Mouse (Mus musculus) midbrain, postnatal 0 days (tissue): Measurements from ENCODE around the gene Epm2aip1. TPM values are rescaled to one million over a fixed set of nuclear protein-coding genes. Genes with fewer than 3 reads are reported as not detected.
A peak's percentile ranks its signal among the peaks of the same experiment; 100 is the strongest.

Experiments used
- ATAC-seq: fragments of 200-750 bp; cut with Nextera tagmentation; 2 replicates; pipeline ENCODE4 v1.8.0; 2017; ENCODE audit warnings: moderate number of reproducible peaks, mild to moderate bottlenecking, moderate TSS enrichment, moderate library complexity; ENCODE audit not compliant: low FRiP score
- DNase-seq: peaks from one replicate; pipeline ENCODE4 v3.0.0-alpha.2; 2015; ENCODE audit warnings: low spot score
- H3K27ac ChIP-seq: fragments of 300-500 bp; sonication (generic); 2 replicates; pipeline ENCODE4 v1.5.1; 2014; ENCODE audit warnings: low read depth, mild to moderate bottlenecking, low read length, mixed read lengths
- H3K27me3 ChIP-seq: fragments of 300-500 bp; sonication (generic); 2 replicates; pipeline ENCODE4 v1.6.1; 2014; ENCODE audit warnings: low read length, control low read depth, mixed read lengths; ENCODE audit not compliant: insufficient read depth
- H3K36me3 ChIP-seq: fragments of 300-500 bp; sonication (generic); 2 replicates; pipeline ENCODE4 v1.6.1; 2014; ENCODE audit warnings: low read length, control low read depth, mixed read lengths; ENCODE audit not compliant: insufficient read depth
- H3K4me1 ChIP-seq: fragments of 300-500 bp; sonication (generic); 2 replicates; pipeline ENCODE4 v1.6.1; 2014; ENCODE audit warnings: mild to moderate bottlenecking, control low read depth, antibody characterized with exemption, low read length, mixed read lengths; ENCODE audit not compliant: insufficient read depth
- H3K4me2 ChIP-seq: fragments of 300-500 bp; sonication (generic); 2 replicates; pipeline ENCODE4 v1.6.1; 2014; ENCODE audit warnings: low read depth, mild to moderate bottlenecking, low read length, mixed read lengths; ENCODE audit not compliant: poor library complexity, severe bottlenecking
- H3K4me3 ChIP-seq: fragments of 300-500 bp; sonication (generic); 2 replicates; pipeline ENCODE4 v1.5.1; 2014; ENCODE audit warnings: low read depth, mild to moderate bottlenecking, low read length, moderate library complexity
- H3K9ac ChIP-seq: fragments of 300-500 bp; sonication (generic); replicated peaks from 2 replicates; pipeline ENCODE4 v1.6.1; 2014; ENCODE audit warnings: mild to moderate bottlenecking, low read length, moderate library complexity, mixed read lengths; ENCODE audit not compliant: poor library complexity, severe bottlenecking
- H3K9me3 ChIP-seq: fragments of 300-500 bp; sonication (generic); 2 replicates; pipeline ENCODE4 v1.6.1; 2016; ENCODE audit warnings: low read length, control low read depth
- CTCF ChIP-seq: IDR thresholded peaks from 2 replicates; pipeline ENCODE4 v1.5.1; 2016; ENCODE audit warnings: antibody characterized with exemption, mild to moderate bottlenecking
- WGBS: fragments of 180-500 bp; shearing (Covaris S2); extraction: QIAGEN DNeasy Blood & Tissue Kit; methylation state at CpG from one replicate; pipeline ENCODE4 v1.1.7; 2014; 5-methylcytosine and 5-hydroxymethylcytosine counted together
- polyA plus RNA-seq: library from polyadenylated mRNA; unstranded; fragments of >200 nt; fragmentation: Nextera tagmentation; extraction: Ambion mirVana; gene quantifications from 2 replicates; pipeline ENCODE4 v1.2.1, GENCODE M21; 2015
- total RNA-seq: library from RNA; depleted of rRNA; stranded (reverse); fragments of >200 nt; gene quantifications from 2 replicates; pipeline ENCODE4 v1.2.3, GENCODE M21; 2014

Epm2aip1 gene
- total and polyA plus RNA-seq, 2 experiments from 2014 or later, result 46.6 to 95.1 TPM

- Histone ChIP-seq H3K36me3 (peaks cover 20% of the 10 kb centered on the region), H3K4me1 (no peaks in the 10 kb centered on the region), H3K27me3 (no peaks in the 10 kb centered on the region), H3K9me3 (no peaks in the 10 kb centered on the region), H3K4me2 (no peak overlapping the region), H3K27ac (no peak overlapping the region), H3K9ac (no peak overlapping the region), H3K4me3 (no peak overlapping the region)
- no peak for DNase-seq
- TF ChIP-seq CTCF, result no peak
- 89% methylated on average over 6 of the region's 6 CpGs for WGBS
- ATAC-seq, result no peak
These were observed 28.3 kb upstream of the Epm2aip1 start for GRCm38 (mm10) chr9:111243384-111243783.

DNA sequence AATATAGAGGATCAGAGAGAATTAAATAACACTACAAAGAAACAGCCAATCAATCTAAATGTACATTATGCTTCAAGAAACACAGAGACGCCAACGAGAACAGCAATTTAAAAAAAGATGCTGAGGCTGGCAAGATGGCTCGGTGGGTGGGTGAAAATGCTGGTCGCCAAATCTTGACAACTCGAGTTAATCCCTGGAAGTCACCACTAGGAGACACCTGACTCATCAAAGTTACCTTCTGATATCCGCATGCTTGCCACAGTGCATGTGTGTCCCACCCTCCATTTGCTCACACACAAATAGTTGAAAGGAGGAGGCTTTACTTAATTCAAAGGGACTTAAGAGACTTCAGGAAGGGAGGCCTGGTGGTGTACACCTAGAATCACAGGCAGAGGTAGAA is 26.2 kb upstream of the Epm2aip1 start:
- peak; percentile 5; the same call in 1 of the 2 replicates for TF ChIP-seq CTCF
- ATAC-seq (no peak), DNase-seq (peak; percentile 5)
- 72% methylated on average over 6 of the region's 6 CpGs for WGBS
- H3K27me3 ChIP-seq, result no peaks in the 10 kb centered on the region
- no peak overlapping the region for H3K27ac ChIP-seq
- no peak overlapping the region for H3K4me2 ChIP-seq
- H3K9me3 ChIP-seq, result no peaks in the 10 kb centered on the region
- H3K9ac ChIP-seq, result no peak overlapping the region
- peaks cover 32% of the 10 kb centered on the region for H3K36me3 ChIP-seq
- no peaks in the 10 kb centered on the region for H3K4me1 ChIP-seq
- no peak overlapping the region for H3K4me3 ChIP-seq

DNA sequence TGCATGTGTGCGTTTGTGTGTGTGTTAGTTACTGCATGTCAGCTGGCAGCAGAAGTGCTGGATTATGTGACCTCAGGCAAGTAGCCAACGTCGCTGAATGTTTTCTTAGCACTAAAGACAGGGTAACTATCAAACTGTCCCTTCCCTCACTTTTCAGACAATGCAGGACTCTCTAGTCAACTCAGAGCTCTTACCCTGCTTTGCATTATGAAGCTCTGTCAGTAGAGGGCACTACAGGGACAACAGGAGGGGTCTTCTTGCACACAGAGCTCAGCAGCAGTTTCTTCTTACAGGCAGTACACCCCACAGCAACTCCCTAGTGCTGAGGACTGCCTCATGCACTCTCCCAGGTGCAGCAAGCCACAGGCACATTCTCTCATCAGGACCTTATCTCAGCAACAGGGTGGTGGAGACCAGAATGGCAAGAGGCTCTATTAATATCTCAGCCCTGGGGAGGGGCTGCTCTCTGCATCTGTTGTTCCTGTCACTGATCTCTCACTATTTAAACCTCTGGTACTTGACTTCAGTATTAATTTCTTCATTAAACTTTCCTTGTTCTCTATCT is 24.0 kb upstream of the Epm2aip1 start:
- no peak for ATAC-seq
- peak; percentile 3 for DNase-seq

GRCm38 (mm10) chr9:111252161-111252869 is 19.4 kb upstream of the Epm2aip1 start:
- H3K4me1 ChIP-seq, result no peaks in the 10 kb centered on the region
- no peak for ATAC-seq
- no peak overlapping the region for H3K27ac ChIP-seq
- 73% methylated on average over 7 of the region's 7 CpGs for WGBS
- no peak overlapping the region for H3K4me2 ChIP-seq
- no peaks in the 10 kb centered on the region for H3K27me3 ChIP-seq
- no peak overlapping the region for H3K9ac ChIP-seq
- peak; percentile 42 for DNase-seq
- peak; percentile 59 for TF ChIP-seq CTCF
- no peaks in the 10 kb centered on the region for H3K9me3 ChIP-seq
- H3K4me3 ChIP-seq, result no peak overlapping the region
- peaks cover 32% of the 10 kb centered on the region for H3K36me3 ChIP-seq

More for the DNA sequence above, 24.0 kb upstream of the Epm2aip1 start:
- peak; percentile 45 for TF ChIP-seq CTCF
- H3K36me3 ChIP-seq, result peaks cover 33% of the 10 kb centered on the region
- H3K4me1 ChIP-seq, result no peaks in the 10 kb centered on the region
- no peaks in the 10 kb centered on the region for H3K27me3 ChIP-seq
- H3K9me3 ChIP-seq, result no peaks in the 10 kb centered on the region
- no peak overlapping the region for H3K4me3 ChIP-seq
- H3K4me2 ChIP-seq, result no peak overlapping the region
- H3K9ac ChIP-seq, result no peak overlapping the region
- no peak overlapping the region for H3K27ac ChIP-seq
- WGBS, result 89% methylated on average over 3 of the region's 3 CpGs

- H3K27me3 ChIP-seq, result no peaks in the 10 kb centered on the region
- no peak for TF ChIP-seq CTCF
- H3K4me2 ChIP-seq, result no peak overlapping the region
- ATAC-seq (0 out of 2 replicates have a peak, but pooled peaks have one; percentile 16), DNase-seq (peak; percentile 61)
- peaks cover 40% of the 10 kb centered on the region; the same call in 1 of the 2 replicates for H3K36me3 ChIP-seq
- no peak overlapping the region for H3K4me3 ChIP-seq
- no peak overlapping the region for H3K27ac ChIP-seq
- H3K9me3 ChIP-seq, result no peaks in the 10 kb centered on the region
- WGBS, result 50% methylated on average over 1 of the region's 1 CpGs
- no peak overlapping the region for H3K9ac ChIP-seq
- no peaks in the 10 kb centered on the region for H3K4me1 ChIP-seq
These were observed 11.3 kb upstream of the Epm2aip1 start for GRCm38 (mm10) chr9:111260360-111260985.

GRCm38 (mm10) chr9:111261356-111261755 is 10.4 kb upstream of the Epm2aip1 start:
- no peak for DNase-seq
- Histone ChIP-seq H3K4me2 (no peak overlapping the region), H3K27me3 (no peaks in the 10 kb centered on the region), H3K9ac (no peak overlapping the region), H3K4me3 (no peak overlapping the region), H3K4me1 (no peaks in the 10 kb centered on the region), H3K36me3 (peaks cover 40% of the 10 kb centered on the region; the same call in 1 of the 2 replicates), H3K9me3 (no peaks in the 10 kb centered on the region), H3K27ac (no peak overlapping the region)
- no peak for ATAC-seq
- 95% methylated on average over 4 of the region's 4 CpGs for WGBS
- TF ChIP-seq CTCF, result no peak
